Mouse (Mus musculus) midbrain, postnatal 0 days (tissue): ENCODE results near the gene Fam155a. TPM values are rescaled to one million over a fixed set of nuclear protein-coding genes. Genes with fewer than 3 reads are reported as not detected.
A peak's percentile ranks its signal among the peaks of the same experiment; 100 is the strongest.

ENCODE experiments used
- ATAC-seq: fragments of 200-750 bp; cut with Nextera tagmentation; 2 replicates; pipeline ENCODE4 v1.8.0; 2017; ENCODE audit warnings: moderate number of reproducible peaks, mild to moderate bottlenecking, moderate TSS enrichment, moderate library complexity; ENCODE audit not compliant: low FRiP score
- DNase-seq: peaks from one replicate; pipeline ENCODE4 v3.0.0-alpha.2; 2015; ENCODE audit warnings: low spot score
- H3K27ac ChIP-seq: fragments of 300-500 bp; sonication (generic); 2 replicates; pipeline ENCODE4 v1.5.1; 2014; ENCODE audit warnings: low read depth, mild to moderate bottlenecking, low read length, mixed read lengths
- H3K27me3 ChIP-seq: fragments of 300-500 bp; sonication (generic); 2 replicates; pipeline ENCODE4 v1.6.1; 2014; ENCODE audit warnings: low read length, control low read depth, mixed read lengths; ENCODE audit not compliant: insufficient read depth
- H3K36me3 ChIP-seq: fragments of 300-500 bp; sonication (generic); 2 replicates; pipeline ENCODE4 v1.6.1; 2014; ENCODE audit warnings: low read length, control low read depth, mixed read lengths; ENCODE audit not compliant: insufficient read depth
- H3K4me1 ChIP-seq: fragments of 300-500 bp; sonication (generic); 2 replicates; pipeline ENCODE4 v1.6.1; 2014; ENCODE audit warnings: mild to moderate bottlenecking, control low read depth, antibody characterized with exemption, low read length, mixed read lengths; ENCODE audit not compliant: insufficient read depth
- H3K4me2 ChIP-seq: fragments of 300-500 bp; sonication (generic); 2 replicates; pipeline ENCODE4 v1.6.1; 2014; ENCODE audit warnings: low read depth, mild to moderate bottlenecking, low read length, mixed read lengths; ENCODE audit not compliant: poor library complexity, severe bottlenecking
- H3K4me3 ChIP-seq: fragments of 300-500 bp; sonication (generic); 2 replicates; pipeline ENCODE4 v1.5.1; 2014; ENCODE audit warnings: low read depth, mild to moderate bottlenecking, low read length, moderate library complexity
- H3K9ac ChIP-seq: fragments of 300-500 bp; sonication (generic); replicated peaks from 2 replicates; pipeline ENCODE4 v1.6.1; 2014; ENCODE audit warnings: mild to moderate bottlenecking, low read length, moderate library complexity, mixed read lengths; ENCODE audit not compliant: poor library complexity, severe bottlenecking
- H3K9me3 ChIP-seq: fragments of 300-500 bp; sonication (generic); 2 replicates; pipeline ENCODE4 v1.6.1; 2016; ENCODE audit warnings: low read length, control low read depth
- CTCF ChIP-seq: IDR thresholded peaks from 2 replicates; pipeline ENCODE4 v1.5.1; 2016; ENCODE audit warnings: antibody characterized with exemption, mild to moderate bottlenecking
- WGBS: fragments of 180-500 bp; shearing (Covaris S2); extraction: QIAGEN DNeasy Blood & Tissue Kit; methylation state at CpG from one replicate; pipeline ENCODE4 v1.1.7; 2014; 5-methylcytosine and 5-hydroxymethylcytosine counted together
- polyA plus RNA-seq: library from polyadenylated mRNA; unstranded; fragments of >200 nt; fragmentation: Nextera tagmentation; extraction: Ambion mirVana; gene quantifications from 2 replicates; pipeline ENCODE4 v1.2.1, GENCODE M21; 2015
- total RNA-seq: library from RNA; depleted of rRNA; stranded (reverse); fragments of >200 nt; gene quantifications from 2 replicates; pipeline ENCODE4 v1.2.3, GENCODE M21; 2014

Gene Fam155a
- total and polyA plus RNA-seq, 2 experiments from 2014 or later: 39.9 to 122 TPM

DNA sequence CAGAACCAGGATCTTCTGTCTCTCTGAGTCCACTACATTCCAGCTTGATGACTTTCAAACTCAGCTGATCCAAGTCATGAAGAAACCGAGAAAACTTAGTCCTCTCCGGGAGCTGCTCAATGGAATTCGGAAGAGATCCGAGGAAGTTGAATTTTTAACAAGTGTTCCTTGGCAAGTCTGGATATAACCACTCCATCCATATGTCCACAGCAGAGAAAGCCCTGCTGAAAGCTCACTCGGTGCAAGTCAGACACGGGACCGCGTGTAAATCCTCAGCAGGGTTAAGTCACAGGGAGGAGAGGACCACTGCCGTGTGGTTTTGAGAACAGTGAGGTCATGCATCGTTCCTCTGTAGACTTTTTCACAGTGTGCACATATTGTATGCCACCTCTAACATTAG is 5.9 kb upstream of the Fam155a start:
- Histone ChIP-seq H3K9me3 (no peaks in the 10 kb centered on the region), H3K4me3 (no peak overlapping the region), H3K4me1 (no peaks in the 10 kb centered on the region), H3K27ac (no peak overlapping the region), H3K4me2 (no peak overlapping the region), H3K27me3 (no peaks in the 10 kb centered on the region), H3K36me3 (no peaks in the 10 kb centered on the region), H3K9ac (no peak overlapping the region)
- WGBS: 88% methylated on average over 10 of the region's 10 CpGs
- DNase-seq: no peak
- TF ChIP-seq CTCF: no peak
- ATAC-seq: no peak

DNA sequence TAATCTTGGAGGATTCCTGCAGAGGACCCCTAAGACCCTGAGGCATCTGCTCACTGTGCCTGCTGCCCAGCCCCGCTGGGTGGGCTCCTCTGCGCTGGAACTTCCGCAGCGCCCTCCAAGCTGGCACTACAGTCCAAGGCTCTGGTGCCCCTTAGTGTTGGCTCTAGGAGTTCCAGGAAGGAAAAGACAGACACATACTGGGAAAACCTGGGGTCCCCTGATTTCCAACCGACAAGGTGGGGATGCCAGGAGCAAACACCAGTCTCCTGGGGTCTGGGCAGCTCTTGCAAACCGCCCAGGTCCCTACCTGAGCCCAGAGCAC is 1.5 kb upstream of the Fam155a start:
- WGBS: 2% methylated on average over 6 of the region's 6 CpGs
- H3K4me3 ChIP-seq: peak overlapping the region; percentile 70
- H3K4me1 ChIP-seq: no peaks in the 10 kb centered on the region
- no peaks in the 10 kb centered on the region for H3K27me3 ChIP-seq
- H3K9ac ChIP-seq: peak overlapping the region; percentile 85
- H3K4me2 ChIP-seq: peak overlapping the region; percentile 83
- no peaks in the 10 kb centered on the region for H3K36me3 ChIP-seq
- H3K27ac ChIP-seq: peak overlapping the region; percentile 89
- TF ChIP-seq CTCF: peak; percentile 89
- DNase-seq: peak; percentile 89
- no peaks in the 10 kb centered on the region for H3K9me3 ChIP-seq
- ATAC-seq: peak; percentile 86

DNA sequence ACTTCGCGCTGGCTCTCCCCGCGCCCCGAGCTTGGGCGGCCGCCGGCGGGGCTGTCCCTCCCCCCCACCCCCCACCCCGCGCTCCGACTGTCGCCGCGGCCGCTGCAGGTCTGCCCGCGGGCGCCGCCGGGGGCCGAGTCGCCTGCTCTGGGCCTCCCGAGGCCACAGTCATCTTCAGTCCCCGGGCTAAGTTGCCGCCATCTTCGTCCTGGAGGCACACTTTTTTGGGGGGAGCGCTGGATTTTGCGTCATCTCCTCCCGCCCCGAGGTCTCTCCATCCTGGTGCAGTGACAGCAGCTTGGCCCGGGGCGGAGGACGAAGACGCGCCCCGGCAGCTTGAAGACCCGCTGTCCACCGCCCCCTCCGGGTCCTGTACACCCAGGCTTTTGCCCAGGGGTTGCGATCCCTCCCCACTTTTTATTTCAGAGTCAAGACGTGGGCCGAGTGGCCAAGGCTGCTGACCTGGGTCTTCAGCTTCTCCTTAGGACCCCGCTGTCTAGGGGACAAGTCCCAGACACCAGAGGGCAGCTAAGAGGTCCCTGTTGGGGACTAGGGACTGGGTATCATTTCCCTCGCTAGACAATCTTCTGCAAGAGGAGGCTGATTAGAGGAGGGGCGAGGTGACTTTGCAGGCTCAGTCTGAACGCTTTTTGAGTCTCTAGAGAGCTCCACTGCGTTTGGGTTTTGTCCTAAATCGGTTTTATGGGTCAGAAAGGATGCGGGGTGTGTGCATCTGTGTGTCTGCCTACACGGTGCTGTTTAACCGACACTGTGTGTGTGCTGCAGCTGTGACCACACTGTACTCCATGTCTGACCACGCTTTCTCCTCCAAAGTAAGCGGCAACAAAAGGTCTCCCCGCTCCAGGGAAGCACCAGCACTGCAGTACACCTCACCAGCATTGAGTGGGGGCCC is 901 bp upstream of the Fam155a start:
- ATAC-seq: peak; percentile 56
- WGBS: under 1% methylated on average over 39 of the region's 55 CpGs
- Histone ChIP-seq H3K4me2 (peak overlapping the region; percentile 83), H3K36me3 (no peaks in the 10 kb centered on the region), H3K9ac (peak overlapping the region; percentile 85), H3K27ac (peak overlapping the region; percentile 89), H3K9me3 (no peaks in the 10 kb centered on the region), H3K4me3 (peak overlapping the region; percentile 70), H3K27me3 (no peaks in the 10 kb centered on the region), H3K4me1 (no peaks in the 10 kb centered on the region)
- peak; percentile 60 for DNase-seq
- TF ChIP-seq CTCF: peak; percentile 14; the same call in 1 of the 2 replicates

DNA sequence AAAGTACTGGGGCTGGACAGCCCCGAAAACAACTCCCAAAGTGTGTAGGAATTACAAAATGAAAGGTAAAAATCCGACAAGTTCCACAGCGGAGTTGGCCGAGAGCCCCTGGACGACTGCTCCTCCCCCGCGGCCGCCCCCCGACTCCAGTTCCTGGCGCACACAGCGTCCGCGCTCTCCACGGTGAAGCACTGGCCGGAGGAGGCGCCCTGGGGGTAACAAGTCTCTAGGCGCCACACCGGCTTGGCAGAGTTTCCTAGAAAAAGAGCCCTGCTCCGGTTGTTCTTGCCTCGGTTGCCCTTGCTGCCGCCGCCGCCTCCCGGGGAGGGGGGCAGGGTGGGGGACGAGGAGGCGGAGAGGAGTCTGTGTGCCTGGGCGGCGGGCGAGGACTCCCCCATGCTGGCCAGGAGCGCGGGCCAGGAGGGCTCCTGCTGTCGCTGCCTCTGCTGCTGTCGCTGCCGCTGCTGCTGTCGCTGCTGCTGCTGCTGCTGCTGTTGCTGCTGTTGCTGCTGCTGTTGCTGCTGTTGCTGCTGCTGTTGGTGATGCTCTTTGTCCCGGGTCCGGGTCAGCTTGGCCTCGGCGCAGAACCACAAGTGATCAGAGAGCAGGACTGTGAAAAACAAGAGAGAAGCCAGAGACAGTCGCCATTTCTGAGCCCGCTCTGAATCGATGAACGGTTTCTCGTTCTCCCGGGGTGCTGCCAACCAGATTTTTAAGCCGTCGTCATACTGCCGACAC is 531 bp downstream of the Fam155a start:
- Histone ChIP-seq H3K36me3 (no peaks in the 10 kb centered on the region), H3K4me1 (0 out of 2 replicates have a peak, but pooled peaks cover 3% of the 10 kb centered on the region), H3K4me3 (peak overlapping the region; percentile 70), H3K9ac (peak overlapping the region; percentile 85), H3K27ac (peak overlapping the region; percentile 89), H3K9me3 (no peaks in the 10 kb centered on the region), H3K27me3 (no peaks in the 10 kb centered on the region), H3K4me2 (peak overlapping the region; percentile 83)
- ATAC-seq: no peak
- no peak for TF ChIP-seq CTCF
- DNase-seq: peak; percentile 54
- WGBS: under 1% methylated on average over 43 of the region's 48 CpGs

DNA sequence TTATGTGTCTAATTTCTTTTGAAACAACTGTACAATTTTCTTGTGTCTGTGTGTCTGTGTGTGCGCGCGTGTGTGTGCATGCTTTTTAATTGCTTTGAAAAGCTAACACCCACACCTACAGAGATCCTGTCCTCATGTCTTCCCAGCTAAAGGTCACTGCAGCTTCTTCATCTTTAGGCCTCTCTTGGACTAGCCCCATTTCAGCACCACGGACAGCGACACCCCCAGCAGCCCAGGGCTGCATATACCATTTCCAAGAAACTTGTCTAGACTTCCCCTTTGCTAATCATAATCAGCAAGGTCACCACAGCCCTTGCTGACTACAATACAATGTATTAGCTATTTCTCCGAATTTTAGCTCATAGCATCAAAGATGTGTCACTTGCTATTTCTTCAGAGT is 1.9 kb downstream of the Fam155a start:
- peak; percentile 42 for DNase-seq

DNA sequence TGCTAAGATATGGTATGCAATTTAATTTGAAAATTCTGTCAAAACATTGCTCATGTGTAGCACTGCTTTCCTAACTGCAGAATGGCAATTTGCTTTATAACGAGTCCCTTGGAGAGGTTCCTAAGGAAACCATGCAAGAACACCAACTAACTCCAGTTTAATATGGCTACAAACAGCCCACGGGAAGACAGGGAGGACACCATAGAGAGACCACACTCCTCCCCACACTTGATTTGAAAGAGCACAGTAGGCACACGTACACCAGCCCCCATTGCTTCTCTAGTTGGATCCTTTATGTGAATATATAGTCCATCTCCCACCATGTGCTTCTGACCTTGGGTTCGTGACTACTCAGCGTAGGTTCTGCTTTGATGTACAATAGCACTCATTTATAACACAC is 35.8 kb downstream of the Fam155a start:
- no peak overlapping the region for H3K27ac ChIP-seq
- 70% methylated on average over 5 of the region's 5 CpGs for WGBS
- DNase-seq (no peak), ATAC-seq (no peak)
- no peak overlapping the region for H3K4me2 ChIP-seq
- no peak for TF ChIP-seq CTCF
- no peak overlapping the region for H3K4me3 ChIP-seq
- H3K9me3 ChIP-seq: no peaks in the 10 kb centered on the region
- no peaks in the 10 kb centered on the region for H3K36me3 ChIP-seq
- H3K9ac ChIP-seq: no peak overlapping the region
- H3K4me1 ChIP-seq: no peaks in the 10 kb centered on the region
- H3K27me3 ChIP-seq: no peaks in the 10 kb centered on the region

More for the DNA sequence above, 1.9 kb downstream of the Fam155a start:
- Histone ChIP-seq H3K9ac (no peak overlapping the region), H3K4me1 (0 out of 2 replicates have a peak, but pooled peaks cover 3% of the 10 kb centered on the region), H3K4me2 (peak overlapping the region; percentile 83), H3K27ac (no peak overlapping the region), H3K36me3 (no peaks in the 10 kb centered on the region), H3K9me3 (no peaks in the 10 kb centered on the region), H3K27me3 (no peaks in the 10 kb centered on the region), H3K4me3 (peak overlapping the region; percentile 70)
- no peak for ATAC-seq
- no peak for TF ChIP-seq CTCF
- WGBS: 37% methylated on average over 6 of the region's 6 CpGs
